Mouse (Mus musculus): ENCODE data around the gene Bves.

- TF ChIP-seq CTCF (IDR thresholded peaks at IDR 0.05; ENCODE audit: extremely low read depth, insufficient read depth, low read length) (no peak), POLR2A (IDR thresholded peaks at IDR 0.05; ENCODE audit: extremely low read depth, insufficient read depth, low read length) (no peak)
Observed at GRCm38 (mm10) chr10:45335434-45336422, at the start of gene Bves.

Data from cortical plate, adult 2 months (tissue).